Mouse (Mus musculus) spleen, adult 2 months (tissue): ENCODE results near the gene Hells.

Experiments
- CTCF ChIP-seq: fragments of 200-500 bp; IDR thresholded peaks from 2 replicates; pipeline ENCODE4 v1.5.1; 2011; ENCODE audit warnings: mild to moderate bottlenecking, inconsistent platforms; ENCODE audit not compliant: insufficient read depth, insufficient read length, insufficient replicate concordance; ENCODE audit errors: extremely low read depth
- POLR2A ChIP-seq: fragments of 200-500 bp; IDR thresholded peaks from 2 replicates; pipeline ENCODE4 v1.6.1; 2011; ENCODE audit warnings: low read depth, low read length, inconsistent platforms

GRCm38 (mm10) chr19:38929471-38930251 lies 1.1 kb upstream of the Hells start:
- TF ChIP-seq CTCF = no peak
- TF ChIP-seq POLR2A = no peak
